Mouse (Mus musculus): ENCODE data around the gene Tmem132d. TPM values are rescaled to one million over a fixed set of nuclear protein-coding genes. Genes with fewer than 3 reads are reported as not detected.
"Not testable (repeated sequence)": the region's sequence is repeated elsewhere in the genome, so short reads cannot be mapped to it uniquely, and the experiment has no call there.

Gene Tmem132d
- polyA plus RNA-seq, 1 experiment from 2014 or later: 0.56 TPM

DNA sequence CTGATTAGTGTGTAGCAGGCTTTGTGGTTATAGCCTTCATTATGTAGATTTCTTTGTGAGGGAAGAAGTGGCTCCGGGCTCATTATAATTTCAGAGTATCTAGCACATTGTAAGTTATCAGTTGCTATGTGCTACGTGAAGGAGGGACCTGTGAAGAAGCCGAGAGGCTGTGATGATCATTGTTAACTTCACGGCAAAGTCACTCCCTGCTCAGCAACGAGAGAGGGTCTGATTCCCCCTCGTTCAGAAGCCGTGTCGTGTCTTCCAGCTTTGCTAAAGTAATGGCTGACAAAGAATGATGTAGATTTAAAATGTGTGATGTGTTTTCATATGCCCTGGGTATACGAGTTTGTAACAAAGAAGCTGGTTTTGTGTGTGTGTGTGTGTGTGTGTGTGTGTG is 391.1 kb downstream of the Tmem132d start:
- H3K4me2 ChIP-seq (ENCODE audit: low read depth, low read length): no peak overlapping the region
- DNase-seq (ENCODE audit: low spot score): no peak
- no peak for ATAC-seq (replicated peaks; ENCODE audit: insufficient number of reproducible peaks, low FRiP score, low TSS enrichment, low read depth)
- no peaks in the 10 kb centered on the region for H3K36me3 ChIP-seq (replicated peaks; ENCODE audit: control insufficient read depth, insufficient read depth, low read depth, low read length)
- no peaks in the 10 kb centered on the region for H3K4me1 ChIP-seq (ENCODE audit: control insufficient read depth, insufficient read depth, low read length)
- H3K27ac ChIP-seq (replicated peaks; ENCODE audit: low read depth, low read length): no peak overlapping the region
- H3K9me3 ChIP-seq (replicated peaks; ENCODE audit: control insufficient read depth, low read length): no peaks in the 10 kb centered on the region
- 82% methylated on average over 9 of the region's 9 CpGs for WGBS
- no peaks in the 10 kb centered on the region for H3K27me3 ChIP-seq (ENCODE audit: control insufficient read depth, insufficient read depth, low read length)
- no peak overlapping the region for H3K4me3 ChIP-seq (ENCODE audit: low read depth, low read length)
- no peak overlapping the region for H3K9ac ChIP-seq (replicated peaks; ENCODE audit: low read length)

DNA sequence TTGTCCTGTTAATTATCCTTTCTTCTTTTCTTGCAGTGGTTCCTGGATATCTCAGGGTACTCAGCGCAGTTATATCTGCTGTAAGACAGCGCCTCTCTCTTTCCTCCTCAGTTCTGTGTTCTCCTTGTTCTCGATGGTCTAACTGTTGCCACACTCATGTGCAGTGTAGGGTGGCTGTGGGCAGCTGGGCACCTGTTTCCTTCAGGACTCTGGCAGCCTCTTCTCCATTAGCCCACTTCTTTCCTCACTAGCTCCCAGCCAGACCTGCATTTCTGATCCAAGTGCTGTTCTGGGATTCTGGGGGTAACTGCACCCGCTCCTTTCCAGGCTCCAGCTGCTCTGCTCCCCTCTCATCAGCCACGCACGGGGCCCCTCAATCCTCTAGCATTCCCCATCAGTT is 392.8 kb downstream of the Tmem132d start:
- WGBS: 89% methylated on average over 6 of the region's 6 CpGs
- no peaks in the 10 kb centered on the region for H3K9me3 ChIP-seq (replicated peaks; ENCODE audit: control insufficient read depth, low read length)
- no peaks in the 10 kb centered on the region for H3K27me3 ChIP-seq (ENCODE audit: control insufficient read depth, insufficient read depth, low read length)

DNA sequence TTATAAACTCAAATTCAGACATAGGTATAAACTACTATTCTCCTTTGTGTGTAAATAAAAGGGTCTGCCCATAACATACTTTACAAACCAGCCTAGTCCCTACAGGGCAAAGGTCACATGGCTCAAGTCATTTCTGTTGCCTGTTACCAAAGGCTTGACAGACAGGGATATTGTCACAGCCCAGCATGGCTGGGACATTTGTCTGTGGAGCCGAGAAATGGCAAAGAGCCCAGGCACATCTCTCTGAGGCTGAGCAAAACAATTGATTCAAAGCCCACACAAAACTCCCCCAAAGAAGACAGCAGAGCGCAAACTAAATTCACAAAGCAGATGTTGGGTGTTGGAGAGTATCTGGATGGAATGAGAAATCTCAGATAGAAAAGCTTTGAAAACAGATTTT is 405.8 kb downstream of the Tmem132d start:
- no peak overlapping the region for H3K4me3 ChIP-seq (ENCODE audit: low read depth, low read length)
- H3K27ac ChIP-seq (replicated peaks; ENCODE audit: low read depth, low read length): no peak overlapping the region
- no peak for DNase-seq (ENCODE audit: low spot score)
- no peaks in the 10 kb centered on the region for H3K4me1 ChIP-seq (ENCODE audit: control insufficient read depth, insufficient read depth, low read length)
- H3K9me3 ChIP-seq (replicated peaks; ENCODE audit: control insufficient read depth, low read length): no peaks in the 10 kb centered on the region
- WGBS: 50% methylated on average over 2 of the region's 2 CpGs
- H3K4me2 ChIP-seq (ENCODE audit: low read depth, low read length): no peak overlapping the region
- H3K36me3 ChIP-seq (replicated peaks; ENCODE audit: control insufficient read depth, insufficient read depth, low read depth, low read length): no peaks in the 10 kb centered on the region
- no peak overlapping the region for H3K9ac ChIP-seq (replicated peaks; ENCODE audit: low read length)
- ATAC-seq (replicated peaks; ENCODE audit: insufficient number of reproducible peaks, low FRiP score, low TSS enrichment, low read depth): no peak
- H3K27me3 ChIP-seq (ENCODE audit: control insufficient read depth, insufficient read depth, low read length): no peaks in the 10 kb centered on the region

More for the DNA sequence above, 392.8 kb downstream of the Tmem132d start:
- no peak overlapping the region for H3K27ac ChIP-seq (replicated peaks; ENCODE audit: low read depth, low read length)
- H3K36me3 ChIP-seq (replicated peaks; ENCODE audit: control insufficient read depth, insufficient read depth, low read depth, low read length): no peaks in the 10 kb centered on the region
- no peak overlapping the region for H3K4me2 ChIP-seq (ENCODE audit: low read depth, low read length)
- H3K4me1 ChIP-seq (ENCODE audit: control insufficient read depth, insufficient read depth, low read length): no peaks in the 10 kb centered on the region
- no peak overlapping the region for H3K9ac ChIP-seq (replicated peaks; ENCODE audit: low read length)
- DNase-seq (ENCODE audit: low spot score) (no peak), ATAC-seq (replicated peaks; ENCODE audit: insufficient number of reproducible peaks, low FRiP score, low TSS enrichment, low read depth) (no peak)
- no peak overlapping the region for H3K4me3 ChIP-seq (ENCODE audit: low read depth, low read length)

DNA sequence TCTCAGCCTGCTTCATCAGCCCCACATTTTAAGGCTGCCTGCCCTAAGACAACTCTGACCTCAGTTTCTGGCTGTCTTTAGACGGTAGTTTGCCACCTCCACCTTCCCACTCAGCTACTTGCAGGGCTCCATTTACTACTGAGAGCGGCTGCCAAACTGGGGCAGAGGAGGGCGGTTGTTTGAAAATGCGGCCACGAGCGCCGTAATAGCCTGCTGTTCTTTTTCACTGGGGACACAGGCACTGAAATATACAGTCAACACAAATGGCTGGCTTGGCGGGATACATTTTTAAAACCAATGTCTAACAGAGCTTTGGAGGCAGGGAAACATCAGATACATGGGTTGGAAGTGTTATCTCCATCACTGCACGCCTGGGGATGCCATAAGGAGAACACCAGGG is 428.2 kb downstream of the Tmem132d start:
- ATAC-seq (replicated peaks; ENCODE audit: insufficient number of reproducible peaks, low FRiP score, low TSS enrichment, low read depth): no peak
- Histone ChIP-seq H3K36me3 (replicated peaks; ENCODE audit: control insufficient read depth, insufficient read depth, low read depth, low read length) (no peaks in the 10 kb centered on the region), H3K27ac (replicated peaks; ENCODE audit: low read depth, low read length) (no peak overlapping the region), H3K9ac (replicated peaks; ENCODE audit: low read length) (no peak overlapping the region), H3K4me1 (ENCODE audit: control insufficient read depth, insufficient read depth, low read length) (no peaks in the 10 kb centered on the region), H3K4me2 (ENCODE audit: low read depth, low read length) (no peak overlapping the region), H3K27me3 (ENCODE audit: control insufficient read depth, insufficient read depth, low read length) (no peaks in the 10 kb centered on the region), H3K4me3 (ENCODE audit: low read depth, low read length) (no peak overlapping the region), H3K9me3 (replicated peaks; ENCODE audit: control insufficient read depth, low read length) (no peaks in the 10 kb centered on the region)
- DNase-seq (ENCODE audit: low spot score): no peak
- 65% methylated on average over 9 of the region's 9 CpGs for WGBS

DNA sequence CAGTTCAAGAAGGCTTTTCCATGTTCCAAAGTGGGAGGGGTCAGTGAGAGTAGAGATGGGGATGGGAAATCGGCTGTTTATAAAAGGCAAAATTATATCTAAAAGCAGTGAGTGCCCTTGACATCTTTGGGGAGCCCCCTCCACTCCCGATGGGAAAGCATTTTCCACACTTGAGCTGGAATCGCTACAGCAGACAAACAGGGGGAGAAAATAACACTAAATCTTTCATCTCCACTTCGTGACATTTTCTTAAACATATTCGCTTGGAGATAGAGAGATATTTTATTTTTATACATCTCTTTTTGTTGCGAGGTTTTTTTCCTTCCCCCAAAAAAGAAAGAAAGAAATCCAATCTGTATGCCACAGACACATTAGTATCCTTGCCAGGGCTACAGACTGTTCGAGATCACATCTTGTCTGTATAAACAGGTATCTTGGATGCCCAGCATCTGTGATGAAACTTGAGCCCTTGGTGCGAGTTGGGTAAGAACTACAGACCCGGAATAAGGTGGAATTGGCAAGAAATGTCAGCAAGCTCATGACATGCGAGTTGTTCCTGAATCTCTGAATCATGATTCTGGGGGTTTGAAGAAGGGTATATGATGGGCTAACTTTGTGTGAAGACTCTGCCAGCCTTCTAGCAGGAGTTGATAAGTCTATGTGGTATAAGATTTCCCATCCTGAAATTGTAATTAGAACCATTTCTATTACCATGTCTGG is 436.2 kb downstream of the Tmem132d start:
- 85% methylated on average over 10 of the region's 10 CpGs for WGBS

DNA sequence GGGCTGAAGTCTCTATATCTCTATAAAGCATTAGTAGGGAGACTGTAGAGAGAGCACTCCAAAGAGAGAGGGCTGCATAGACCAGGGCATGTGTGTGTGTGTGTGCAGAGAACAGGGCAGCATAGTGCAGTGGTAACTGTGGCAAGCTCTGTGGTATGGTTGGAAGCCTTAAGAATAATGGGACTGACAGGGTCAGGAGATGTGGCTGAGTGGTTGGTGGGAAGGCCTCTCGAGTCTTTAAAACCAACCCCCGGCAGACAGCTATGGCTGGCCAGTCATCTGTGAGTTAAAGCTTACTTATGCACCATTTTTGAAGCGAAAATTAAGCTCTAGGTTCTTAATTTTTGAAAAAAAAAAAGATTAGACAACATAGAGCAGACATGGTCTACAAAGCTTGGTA is 439.4 kb downstream of the Tmem132d start:
- Histone ChIP-seq H3K4me2 (ENCODE audit: low read depth, low read length) (no peak overlapping the region), H3K9ac (replicated peaks; ENCODE audit: low read length) (no peak overlapping the region), H3K9me3 (replicated peaks; ENCODE audit: control insufficient read depth, low read length) (no peaks in the 10 kb centered on the region), H3K4me1 (ENCODE audit: control insufficient read depth, insufficient read depth, low read length) (no peaks in the 10 kb centered on the region), H3K27me3 (ENCODE audit: control insufficient read depth, insufficient read depth, low read length) (no peaks in the 10 kb centered on the region), H3K27ac (replicated peaks; ENCODE audit: low read depth, low read length) (no peak overlapping the region), H3K4me3 (ENCODE audit: low read depth, low read length) (no peak overlapping the region), H3K36me3 (replicated peaks; ENCODE audit: control insufficient read depth, insufficient read depth, low read depth, low read length) (no peaks in the 10 kb centered on the region)
- no peak for ATAC-seq (replicated peaks; ENCODE audit: insufficient number of reproducible peaks, low FRiP score, low TSS enrichment, low read depth)
- WGBS: 79% methylated on average over 3 of the region's 3 CpGs
- no peak for DNase-seq (ENCODE audit: low spot score)

More for the DNA sequence above, 436.2 kb downstream of the Tmem132d start:
- H3K27me3 ChIP-seq (ENCODE audit: control insufficient read depth, insufficient read depth, low read length): no peaks in the 10 kb centered on the region
- ATAC-seq (replicated peaks; ENCODE audit: insufficient number of reproducible peaks, low FRiP score, low TSS enrichment, low read depth) (no peak), DNase-seq (ENCODE audit: low spot score) (no peak)
- no peak overlapping the region for H3K27ac ChIP-seq (replicated peaks; ENCODE audit: low read depth, low read length)
- no peak overlapping the region for H3K4me3 ChIP-seq (ENCODE audit: low read depth, low read length)
- H3K9me3 ChIP-seq (replicated peaks; ENCODE audit: control insufficient read depth, low read length): no peaks in the 10 kb centered on the region
- H3K4me2 ChIP-seq (ENCODE audit: low read depth, low read length): no peak overlapping the region
- H3K9ac ChIP-seq (replicated peaks; ENCODE audit: low read length): no peak overlapping the region
- no peaks in the 10 kb centered on the region for H3K36me3 ChIP-seq (replicated peaks; ENCODE audit: control insufficient read depth, insufficient read depth, low read depth, low read length)
- no peaks in the 10 kb centered on the region for H3K4me1 ChIP-seq (ENCODE audit: control insufficient read depth, insufficient read depth, low read length)

DNA sequence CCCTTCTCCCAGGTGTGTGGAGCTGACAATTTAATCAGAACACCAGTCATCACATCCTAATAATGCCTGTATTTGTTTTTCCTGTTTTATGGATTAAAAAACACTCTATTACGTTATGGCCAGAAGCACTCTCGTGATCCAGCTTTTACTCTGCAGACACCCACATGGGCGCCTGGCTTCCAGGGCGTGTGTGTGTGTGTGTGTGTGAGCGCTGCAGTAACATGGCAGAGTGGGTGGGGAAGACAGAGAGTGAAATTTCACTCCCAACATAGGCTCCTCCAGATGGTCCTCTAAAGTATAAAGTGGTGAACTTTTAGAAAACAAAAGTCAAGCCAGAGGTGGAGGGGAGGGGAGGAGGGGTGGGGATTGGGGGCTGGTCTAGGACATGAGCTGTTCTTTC is 442.1 kb downstream of the Tmem132d start:
- DNase-seq (ENCODE audit: low spot score): no peak
- ATAC-seq (replicated peaks; ENCODE audit: insufficient number of reproducible peaks, low FRiP score, low TSS enrichment, low read depth): no peak
- Histone ChIP-seq H3K4me1 (ENCODE audit: control insufficient read depth, insufficient read depth, low read length) (no peaks in the 10 kb centered on the region), H3K36me3 (replicated peaks; ENCODE audit: control insufficient read depth, insufficient read depth, low read depth, low read length) (no peaks in the 10 kb centered on the region), H3K4me3 (ENCODE audit: low read depth, low read length) (no peak overlapping the region), H3K9ac (replicated peaks; ENCODE audit: low read length) (no peak overlapping the region), H3K27ac (replicated peaks; ENCODE audit: low read depth, low read length) (no peak overlapping the region), H3K27me3 (ENCODE audit: control insufficient read depth, insufficient read depth, low read length) (no peaks in the 10 kb centered on the region), H3K4me2 (ENCODE audit: low read depth, low read length) (no peak overlapping the region), H3K9me3 (replicated peaks; ENCODE audit: control insufficient read depth, low read length) (no peaks in the 10 kb centered on the region)
- WGBS: 83% methylated on average over 5 of the region's 5 CpGs

DNA sequence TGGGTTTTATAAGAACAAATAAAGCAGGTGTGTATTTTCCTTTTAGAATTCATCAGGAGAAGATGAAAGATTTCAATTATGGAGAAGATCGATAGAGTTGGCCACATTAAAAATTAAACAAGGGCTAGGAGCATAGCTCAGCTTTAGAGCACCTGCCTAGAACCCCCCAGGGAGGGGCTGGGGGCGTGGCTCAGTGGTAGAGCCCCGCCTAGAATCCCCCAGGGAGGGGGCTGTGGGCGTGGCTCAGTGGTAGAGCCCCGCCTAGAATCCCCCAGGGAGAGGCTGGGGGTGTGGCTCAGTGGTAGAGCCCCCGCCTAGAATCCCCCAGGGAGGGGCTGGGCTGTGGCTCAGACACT is 452.9 kb downstream of the Tmem132d start:
- H3K9ac ChIP-seq (replicated peaks; ENCODE audit: low read length); H3K9me3 ChIP-seq (replicated peaks; ENCODE audit: control insufficient read depth, low read length); H3K4me2 ChIP-seq (ENCODE audit: low read depth, low read length); H3K27me3 ChIP-seq (ENCODE audit: control insufficient read depth, insufficient read depth, low read length); DNase-seq (ENCODE audit: low spot score); H3K36me3 ChIP-seq (replicated peaks; ENCODE audit: control insufficient read depth, insufficient read depth, low read depth, low read length); H3K4me3 ChIP-seq (ENCODE audit: low read depth, low read length); H3K4me1 ChIP-seq (ENCODE audit: control insufficient read depth, insufficient read depth, low read length); H3K27ac ChIP-seq (replicated peaks; ENCODE audit: low read depth, low read length); ATAC-seq (replicated peaks; ENCODE audit: insufficient number of reproducible peaks, low FRiP score, low TSS enrichment, low read depth): not testable (repeated sequence)
- WGBS: 47% methylated on average over 6 of the region's 6 CpGs
